Comparison of ENCODE assay signal across 20 mouse cellular contexts in genomic region chr6:120010535-120010934, GRCm38 (mm10). TPM values are rescaled to one million over a fixed set of nuclear protein-coding genes. Genes with fewer than 3 reads are reported as not detected.
A peak's percentile ranks its signal among the peaks of the same experiment; 100 is the strongest.
DNase-seq lines count a peak whose midpoint lies in the region; ATAC-seq and TF ChIP-seq lines count a peak whose summit lies in the region.
"Had no signal": no experiment of that assay in that cellular context is flagged by ENCODE, and none has a peak within 500 bp of the region (broad histone marks: within the 10 kb centered on the region; RNA-seq: fewer than 3 reads in every experiment).

No protein-coding gene starts in this region.

- no peaks in the 10 kb centered on the region for H3K9me3 ChIP-seq in liver, postnatal 0 days (ENCODE audit: low read length)
- no peaks in the 10 kb centered on the region for H3K9me3 ChIP-seq in forebrain, embryonic 16.5 days (ENCODE audit: control insufficient read depth, low read length)
- H3K9me3 ChIP-seq: embryonic facial prominence, embryonic 12.5 days; forebrain, embryonic 10.5 days; heart, embryonic 12.5 days; hindbrain, embryonic 10.5 days; intestine, embryonic 15.5 days had no signal

- no peak for TF ChIP-seq CTCF in liver, postnatal 0 days (IDR thresholded peaks at IDR 0.05; ENCODE audit: low read depth)

- peak overlapping the region; percentile 71; the same call in 1 of the 2 replicates for H3K27ac ChIP-seq in liver, postnatal 0 days (ENCODE audit: low read depth)
- no peak overlapping the region for H3K27ac ChIP-seq in forebrain, embryonic 16.5 days (ENCODE audit: low read length)
- H3K27ac ChIP-seq: embryonic facial prominence, embryonic 12.5 days; forebrain, embryonic 10.5 days; hindbrain, embryonic 10.5 days; hindbrain, embryonic 14.5 days; intestine, embryonic 15.5 days had no signal

- peak; percentile 51 for DNase-seq in 416B (ENCODE audit: low read depth)
- peak; percentile 23 for DNase-seq in c-Kit-positive CD71-negative TER-119-negative erythroid progenitor cells, embryonic 14.5 days (ENCODE audit: low read depth)
- DNase-seq in liver, postnatal 0 days, result no peak
- DNase-seq in thymus, postnatal 4 days, result no peak
- no peak for DNase-seq in urinary bladder, postnatal 36 days (ENCODE audit: low spot score in 2 of 2)
- DNase-seq: adrenal gland, adult 2 months; adrenal gland, postnatal 25 days; cerebellum, adult 11 months; cerebellum, adult 9-10 months; cerebellum, postnatal 25 days; gastrocnemius, postnatal 14 days had no signal

- H3K27me3 ChIP-seq in liver, postnatal 0 days (ENCODE audit: insufficient read depth, low read length), result no peaks in the 10 kb centered on the region
- no peaks in the 10 kb centered on the region for H3K27me3 ChIP-seq in forebrain, embryonic 16.5 days (replicated peaks; ENCODE audit: control insufficient read depth, insufficient read depth, low read length)
- H3K27me3 ChIP-seq: embryonic facial prominence, embryonic 12.5 days; heart, embryonic 12.5 days; intestine, embryonic 15.5 days had no signal

- 0 out of 2 replicates have a peak overlapping the region, but pooled peaks have one; percentile 24 for H3K4me2 ChIP-seq in liver, postnatal 0 days (ENCODE audit: low read depth, low read length)
- H3K4me2 ChIP-seq in forebrain, embryonic 16.5 days (ENCODE audit: low read length), result no peak overlapping the region
- H3K4me2 ChIP-seq: embryonic facial prominence, embryonic 12.5 days; heart, embryonic 12.5 days; hindbrain, embryonic 14.5 days; intestine, embryonic 15.5 days had no signal

- no peak for TF ChIP-seq EP300 in liver, postnatal 0 days (IDR thresholded peaks at IDR 0.05; ENCODE audit: low read depth)

- H3K9ac ChIP-seq in liver, postnatal 0 days (replicated peaks), result no peak overlapping the region
- no peak overlapping the region for H3K9ac ChIP-seq in forebrain, embryonic 16.5 days (replicated peaks; ENCODE audit: low read depth, low read length)
- H3K9ac ChIP-seq: embryonic facial prominence, embryonic 12.5 days; heart, embryonic 12.5 days; hindbrain, embryonic 14.5 days; intestine, embryonic 15.5 days had no signal

- H3K4me3 ChIP-seq in liver, postnatal 0 days (ENCODE audit: low read depth, low read length), result no peak overlapping the region
- H3K4me3 ChIP-seq in forebrain, embryonic 16.5 days (replicated peaks; ENCODE audit: low read length), result no peak overlapping the region
- H3K4me3 ChIP-seq: embryonic facial prominence, embryonic 12.5 days; forebrain, embryonic 10.5 days; heart, embryonic 12.5 days; hindbrain, embryonic 10.5 days; intestine, embryonic 15.5 days had no signal

- no peaks in the 10 kb centered on the region for H3K36me3 ChIP-seq in liver, postnatal 0 days (replicated peaks; ENCODE audit: insufficient read depth, low read length)
- no peaks in the 10 kb centered on the region for H3K36me3 ChIP-seq in forebrain, embryonic 16.5 days (ENCODE audit: control insufficient read depth, insufficient read depth)
- H3K36me3 ChIP-seq: embryonic facial prominence, embryonic 12.5 days; forebrain, embryonic 10.5 days; heart, embryonic 12.5 days; hindbrain, embryonic 10.5 days; intestine, embryonic 15.5 days had no signal

- H3K4me1 ChIP-seq in liver, postnatal 0 days (ENCODE audit: insufficient read depth), result peaks cover 35% of the 10 kb centered on the region
- H3K4me1 ChIP-seq in forebrain, embryonic 16.5 days (replicated peaks; ENCODE audit: control insufficient read depth, insufficient read depth, low read length), result no peaks in the 10 kb centered on the region
- H3K4me1 ChIP-seq: heart, embryonic 12.5 days; hindbrain, embryonic 10.5 days had no signal

- 0 out of 2 replicates have a peak, but pooled peaks have one; percentile 43 for ATAC-seq in erythroid progenitor cell, adult 5-6 weeks (replicated peaks; ENCODE audit: low FRiP score, poor library complexity, severe bottlenecking)
- ATAC-seq in liver, postnatal 0 days, result peak; percentile 58; the same call in 1 of the 2 replicates
- ATAC-seq in forebrain, embryonic 16.5 days, result no peak
- ATAC-seq: forebrain, embryonic 14.5 days; intestine, embryonic 15.5 days had no signal

RNA-seq across cellular contexts. Expression of gene Wnk1, which starts 27.9 kb away (rescaled TPM):
- 952 and 1,049 TPM in 2 replicates for total RNA-seq in erythroid progenitor cell, adult 5-6 weeks (2015; ENCODE audit: low replicate concordance)
- total RNA-seq in erythroid progenitor cell, adult 5-6 weeks (2017; ENCODE audit: low replicate concordance), result 745 and 1,012 TPM in 2 replicates
- polyA plus RNA-seq in liver, postnatal 0 days (2015; fragmentation: Nextera tagmentation; extraction: Ambion mirVana), result 26.6 and 27.5 TPM in 2 replicates
- polyA plus RNA-seq in forebrain, embryonic 16.5 days (2015; fragmentation: Nextera tagmentation; extraction: Ambion mirVana), result 40.4 and 53.9 TPM in 2 replicates

Comparison
In these comparisons a context has a peak if more than half of its experiments do, and no peak if none do; other contexts are left out.
1. DNase-seq: peak in 416B (single experiment) and c-Kit-positive CD71-negative TER-119-negative erythroid progenitor cells, embryonic 14.5 days (single experiment); none in liver, postnatal 0 days (single experiment), thymus, postnatal 4 days (single experiment) and urinary bladder, postnatal 36 days (0 of 2).